Mouse (Mus musculus): ENCODE data around the gene Mogat2.

Gene Mogat2

GRCm38 (mm10) chr7:99238417-99238816, at the start of gene Mogat2:
Mogat2 (minus strand) TSS chr7:99238619.
- DNase-seq (ENCODE audit: low spot score), result peak; percentile 36

DNA sequence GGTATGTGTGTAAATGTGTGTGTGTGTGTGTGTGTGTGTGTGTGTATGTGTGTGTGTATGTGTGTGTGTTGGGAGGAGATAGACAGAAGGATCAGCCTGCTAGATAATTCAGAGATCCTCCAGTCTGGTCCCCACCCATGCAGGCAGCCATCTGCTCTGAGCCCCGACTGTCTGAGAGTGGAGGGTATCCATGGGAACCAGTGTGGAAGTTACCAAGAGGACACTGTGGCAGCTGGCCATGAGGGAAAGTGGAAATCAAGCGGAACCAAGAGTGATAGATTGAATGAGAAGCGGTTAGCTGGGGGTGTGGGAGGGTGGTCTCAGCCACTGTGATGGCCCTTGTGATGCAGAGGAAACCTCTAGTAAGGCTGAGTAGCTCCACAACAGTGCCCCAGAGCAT, 48.9 kb upstream of the Mogat2 start:
- DNase-seq (ENCODE audit: low spot score), result no peak

DNA sequence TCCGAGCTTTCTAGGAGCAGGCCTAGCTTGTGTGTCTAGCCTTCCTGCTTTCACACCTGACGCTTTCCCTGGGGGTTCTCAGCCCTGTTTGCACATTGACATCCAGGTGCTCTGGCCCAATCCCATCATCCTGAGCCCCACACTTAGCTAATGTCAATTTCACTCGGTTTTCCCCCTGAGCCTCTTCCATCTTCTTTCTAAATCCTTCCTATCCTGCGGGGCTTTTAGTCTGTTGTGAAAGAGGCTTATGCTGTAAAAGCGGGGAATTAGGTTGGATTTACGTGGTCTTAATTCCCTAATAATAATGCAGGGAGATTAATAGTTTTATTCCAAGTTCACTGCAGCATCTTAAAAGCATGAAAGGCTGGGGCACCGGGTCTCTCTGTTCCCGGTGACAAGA, 41.2 kb upstream of the Mogat2 start:
- no peak for DNase-seq (ENCODE audit: low spot score)

GRCm38 (mm10) chr7:99278309-99278708, 39.9 kb upstream of the Mogat2 start:
- no peak for DNase-seq (ENCODE audit: low spot score)

- DNase-seq (ENCODE audit: low spot score), result no peak
Observed at GRCm38 (mm10) chr7:99276679-99277078, 38.3 kb upstream of the Mogat2 start.

DNA sequence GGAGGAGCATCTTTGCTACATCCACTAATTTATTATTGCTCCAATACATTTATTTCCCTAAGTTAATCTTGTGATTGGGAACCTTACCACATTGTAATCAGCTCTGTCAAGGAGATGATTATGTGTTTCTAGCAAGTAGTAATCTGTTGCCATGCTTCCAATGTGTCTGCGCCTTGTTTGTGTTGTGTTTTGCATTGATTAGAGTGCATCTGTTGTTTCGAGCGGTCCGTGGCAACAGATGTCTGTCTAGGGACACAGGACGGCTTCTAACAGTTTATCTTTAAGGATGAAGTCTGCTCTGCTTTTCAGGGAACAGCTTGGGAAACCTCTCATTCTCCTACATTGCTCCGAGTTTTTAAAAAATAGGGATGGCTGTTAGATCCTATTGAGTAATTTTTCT, 36.7 kb upstream of the Mogat2 start:
- DNase-seq (ENCODE audit: low spot score), result no peak

GRCm38 (mm10) chr7:99271630-99272029, 33.2 kb upstream of the Mogat2 start:
- no peak for DNase-seq (ENCODE audit: low spot score)

GRCm38 (mm10) chr7:99268951-99269945, 30.8 kb upstream of the Mogat2 start:
- no peak for DNase-seq (ENCODE audit: low spot score)

DNA sequence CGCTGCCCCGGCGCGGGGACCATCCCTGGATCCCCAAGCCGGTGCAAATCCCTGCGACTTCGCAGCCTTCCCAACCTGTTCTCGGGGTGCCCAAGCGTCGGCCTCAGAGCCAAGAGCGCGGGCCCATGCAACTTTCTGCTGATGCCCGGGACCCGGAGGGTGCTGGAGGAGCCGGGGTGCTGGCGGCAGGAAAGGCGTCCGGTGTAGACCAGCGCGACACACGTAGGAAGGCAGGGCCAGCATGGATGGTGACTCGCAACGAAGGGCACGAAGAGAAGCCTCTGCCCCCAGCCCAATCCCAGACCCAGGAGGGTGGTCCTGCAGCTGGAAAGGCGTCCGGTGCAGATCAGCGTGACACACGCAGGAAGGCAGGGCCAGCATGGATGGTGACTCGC, 30.1 kb upstream of the Mogat2 start:
- DNase-seq (ENCODE audit: low spot score), result no peak

GRCm38 (mm10) chr7:99267897-99268505, 29.6 kb upstream of the Mogat2 start:
- peak; percentile 51 for DNase-seq (ENCODE audit: low spot score)

- no peak for DNase-seq (ENCODE audit: low spot score)
Observed at GRCm38 (mm10) chr7:99267251-99267896, 29.0 kb upstream of the Mogat2 start, which contains the start of gene Map6. Map6 (plus strand) TSS chr7:99267447.

- DNase-seq (ENCODE audit: low spot score), result no peak
Observed at GRCm38 (mm10) chr7:99264597-99264996, 26.2 kb upstream of the Mogat2 start.

GRCm38 (mm10) chr7:99263509-99263908, 25.1 kb upstream of the Mogat2 start:
- DNase-seq (ENCODE audit: low spot score), result no peak

- no peak for DNase-seq (ENCODE audit: low spot score)
Observed at GRCm38 (mm10) chr7:99261900-99262299, 23.5 kb upstream of the Mogat2 start.

- no peak for DNase-seq (ENCODE audit: low spot score)
Observed at GRCm38 (mm10) chr7:99255006-99255405, 16.6 kb upstream of the Mogat2 start.

DNA sequence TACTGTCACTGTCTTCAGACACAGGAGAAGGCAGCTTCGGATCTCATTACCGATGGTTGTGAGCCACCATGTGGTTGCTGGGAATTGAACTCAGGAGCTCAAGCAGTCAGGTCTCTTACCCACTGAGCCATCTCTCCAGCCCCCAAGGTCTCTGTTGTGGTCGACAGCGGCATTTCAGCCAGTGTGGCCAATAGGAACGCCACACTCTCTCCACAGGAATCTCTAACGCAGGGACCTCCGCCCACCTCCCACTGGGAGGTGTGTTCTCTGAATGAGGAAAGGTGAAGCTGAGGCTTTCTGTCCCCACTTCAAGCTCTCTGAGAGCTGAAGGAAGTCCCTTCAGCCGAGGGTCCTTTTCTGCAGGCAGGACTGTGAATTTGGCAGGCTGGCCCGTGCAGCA, 12.0 kb upstream of the Mogat2 start:
- no peak for DNase-seq (ENCODE audit: low spot score)

DNA sequence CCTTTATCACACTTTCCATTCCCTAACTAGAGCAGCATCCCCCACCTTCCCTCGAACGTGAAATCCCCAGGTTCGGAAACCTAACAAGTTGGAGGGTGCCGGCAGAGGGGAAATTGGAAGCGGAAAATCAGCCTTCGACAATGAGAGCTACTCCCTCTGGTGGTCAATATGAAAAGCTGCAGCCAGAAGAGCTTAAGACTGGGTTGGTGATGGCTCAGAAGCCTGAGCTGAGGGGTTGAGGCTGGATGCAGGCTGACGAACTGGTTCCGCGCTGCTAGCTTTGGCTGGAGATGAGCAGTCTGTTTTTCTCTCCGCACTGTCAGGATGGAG, 11.1 kb upstream of the Mogat2 start:
- DNase-seq (ENCODE audit: low spot score), result peak; percentile 36

DNA sequence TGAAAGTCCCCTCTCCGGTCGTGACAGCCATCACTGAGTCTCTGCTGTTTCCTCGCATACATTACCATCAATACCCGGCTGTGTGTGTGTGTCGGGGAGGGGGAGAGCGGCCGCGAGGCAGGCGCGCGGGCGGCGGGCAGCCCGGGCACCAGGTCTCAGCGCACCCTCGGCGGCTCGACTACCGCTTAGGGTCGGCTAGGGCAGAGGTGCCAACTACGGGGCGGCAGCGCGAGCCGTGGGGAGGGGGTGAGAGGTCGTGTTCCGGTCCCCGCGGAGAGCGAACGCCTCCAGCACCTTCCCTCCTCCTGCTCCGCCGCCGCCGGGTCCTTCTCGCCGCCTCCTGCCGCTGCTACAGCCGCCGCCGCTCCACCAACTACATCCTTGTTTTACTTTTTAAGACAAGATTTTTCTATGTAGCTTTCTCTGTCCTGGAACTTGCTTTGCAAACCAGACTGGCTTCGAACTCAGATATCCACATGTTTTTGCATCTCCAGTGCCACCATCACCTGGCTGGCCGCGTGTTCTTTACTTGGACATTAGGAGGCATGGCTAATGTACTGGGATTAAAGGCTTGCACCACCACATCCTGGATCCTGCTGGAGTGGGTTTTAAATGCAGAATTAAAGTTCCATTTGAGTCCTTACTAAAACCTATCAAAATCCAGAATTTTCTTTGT, 10.6 kb upstream of the Mogat2 start:
- DNase-seq (ENCODE audit: low spot score), result no peak

- no peak for DNase-seq (ENCODE audit: low spot score)
Observed at GRCm38 (mm10) chr7:99248157-99248742, 9.8 kb upstream of the Mogat2 start.

GRCm38 (mm10) chr7:99242097-99242496, 3.7 kb upstream of the Mogat2 start:
- no peak for DNase-seq (ENCODE audit: low spot score)

- DNase-seq (ENCODE audit: low spot score), result no peak
Observed at GRCm38 (mm10) chr7:99236888-99237660, 1.3 kb downstream of the Mogat2 start.
